Mouse (Mus musculus): Measurements from ENCODE around the gene Olfr693.
"Not testable (repeated sequence)": the region's sequence is repeated elsewhere in the genome, so short reads cannot be mapped to it uniquely, and the experiment has no call there.

The Olfr693 gene

DNA sequence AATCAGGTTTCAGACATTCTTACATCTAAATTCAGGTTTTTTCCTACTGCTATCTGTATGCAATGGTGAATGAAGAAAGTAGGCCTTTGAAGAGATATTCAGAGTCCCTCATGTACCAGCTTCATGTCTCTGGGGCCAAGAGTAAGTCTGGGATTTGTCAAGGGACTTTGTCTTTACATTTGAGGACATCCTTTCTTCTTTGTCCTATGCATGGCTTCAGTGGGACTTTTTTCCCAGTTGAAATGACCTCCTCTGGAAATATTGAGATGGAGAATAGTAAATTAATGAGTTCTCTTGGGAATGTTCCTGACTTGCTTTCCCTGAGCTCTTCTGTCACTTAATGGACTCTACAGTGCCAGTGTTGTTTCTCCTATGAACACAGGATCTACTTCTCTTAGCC is at the start of gene Olfr693:
Gene Olfr693 (minus strand): TSS at position 101 of the 400 bp plus-strand sequence.
- no peak for DNase-seq (ENCODE audit: extremely low spot score, low spot score)

DNA sequence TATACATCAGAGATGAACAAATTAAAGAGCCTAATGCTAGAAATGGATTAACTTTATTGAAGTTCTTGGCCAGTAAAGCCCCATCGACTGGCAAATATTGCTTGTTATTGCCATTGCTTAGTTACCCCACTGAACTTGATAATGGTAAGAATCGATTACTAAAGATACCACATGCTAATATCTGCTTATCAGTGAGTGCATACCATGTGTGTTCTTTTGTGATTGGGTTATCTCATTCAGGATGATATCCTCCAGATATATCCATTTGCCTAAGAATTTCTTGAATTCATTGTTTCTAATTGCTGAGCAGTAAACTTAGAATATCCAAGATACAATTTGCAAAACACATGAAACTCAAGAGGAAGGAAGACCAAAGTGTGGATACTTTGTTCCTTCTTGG is 45.3 kb upstream of the Olfr693 start:
- not testable (repeated sequence) for DNase-seq (ENCODE audit: extremely low spot score, low spot score)

DNA sequence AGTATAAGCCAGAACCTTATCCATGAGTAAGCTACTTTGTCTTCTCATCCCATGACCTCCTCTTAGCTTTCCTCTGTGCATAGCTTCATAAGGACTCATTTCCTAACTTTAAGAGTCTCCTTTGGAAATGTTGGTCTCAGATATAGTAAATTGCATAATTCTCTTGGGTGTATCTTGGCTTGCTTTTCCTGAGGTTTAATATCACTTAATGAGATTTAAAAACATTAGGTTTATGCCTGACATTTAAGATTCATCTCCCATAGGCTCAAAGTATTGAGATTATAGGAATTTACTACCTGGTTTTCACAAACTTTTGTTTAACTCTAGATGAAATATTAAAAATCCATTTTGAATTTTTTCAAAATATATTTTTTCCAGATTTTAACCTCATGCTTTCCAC is 35.9 kb upstream of the Olfr693 start, which contains the start of gene Olfr695:
Gene Olfr695 (minus strand): TSS at position 101 of the 400 bp plus-strand sequence.
- no peak for DNase-seq (ENCODE audit: extremely low spot score, low spot score)

DNA sequence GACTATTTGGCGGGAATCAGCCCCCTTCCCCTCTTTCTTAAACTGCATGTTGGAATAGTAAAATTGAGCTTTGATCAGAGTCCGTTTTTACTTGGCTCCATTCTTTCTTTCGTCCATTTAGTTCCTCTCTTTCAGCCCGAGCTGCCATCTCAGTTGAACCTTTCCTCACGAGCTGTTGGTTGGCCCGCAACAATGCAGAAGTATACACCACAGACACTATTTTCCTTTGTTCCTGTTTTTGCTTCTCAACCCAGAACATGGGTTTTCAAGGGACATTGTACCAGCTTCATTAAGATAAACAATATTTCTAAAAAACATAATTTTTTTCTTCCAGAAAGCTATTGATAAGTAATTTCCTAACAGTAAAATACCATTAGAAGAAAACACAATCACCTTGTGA is 31.1 kb upstream of the Olfr693 start:
- DNase-seq (ENCODE audit: extremely low spot score, low spot score), result no peak

DNA sequence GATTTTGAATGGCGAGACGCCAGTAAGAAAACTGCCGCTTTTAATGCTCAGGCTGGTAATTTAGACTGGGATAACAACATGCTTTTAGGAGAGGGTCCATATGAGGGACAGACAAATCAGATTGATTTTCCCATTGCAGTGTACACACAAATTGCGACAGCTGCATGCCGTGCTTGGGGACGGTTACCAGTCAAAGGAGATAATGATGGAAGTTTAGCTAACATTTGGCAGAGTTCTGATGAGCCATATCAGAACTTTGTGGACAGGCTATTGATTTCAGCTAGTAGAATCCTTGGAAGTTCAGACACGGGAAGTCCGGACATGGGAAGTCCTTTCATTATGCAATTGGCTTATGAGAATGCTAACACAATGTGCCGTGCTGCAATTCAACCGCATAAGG is 27.3 kb upstream of the Olfr693 start:
- DNase-seq (ENCODE audit: extremely low spot score, low spot score), result not testable (repeated sequence)

DNA sequence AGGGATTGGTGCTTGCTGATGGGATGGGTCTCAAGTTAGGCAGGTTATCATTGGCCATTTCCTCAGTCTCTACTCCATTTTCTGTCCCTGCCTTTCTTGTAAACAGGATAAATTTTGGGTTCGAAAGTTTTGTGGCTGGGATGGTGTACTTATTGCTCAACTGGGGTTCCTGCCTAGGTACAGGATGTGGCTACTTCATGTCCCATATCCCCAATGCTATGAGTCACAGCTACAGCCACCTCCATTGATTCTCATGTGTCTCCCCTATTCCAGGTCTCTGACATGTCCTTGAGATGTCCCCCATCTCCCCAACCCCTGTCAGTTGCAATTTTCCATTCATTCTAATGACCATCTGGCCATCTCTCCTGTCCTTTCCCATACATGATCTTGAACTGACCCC is 16.5 kb upstream of the Olfr693 start:
- no peak for DNase-seq (ENCODE audit: extremely low spot score, low spot score)

DNA sequence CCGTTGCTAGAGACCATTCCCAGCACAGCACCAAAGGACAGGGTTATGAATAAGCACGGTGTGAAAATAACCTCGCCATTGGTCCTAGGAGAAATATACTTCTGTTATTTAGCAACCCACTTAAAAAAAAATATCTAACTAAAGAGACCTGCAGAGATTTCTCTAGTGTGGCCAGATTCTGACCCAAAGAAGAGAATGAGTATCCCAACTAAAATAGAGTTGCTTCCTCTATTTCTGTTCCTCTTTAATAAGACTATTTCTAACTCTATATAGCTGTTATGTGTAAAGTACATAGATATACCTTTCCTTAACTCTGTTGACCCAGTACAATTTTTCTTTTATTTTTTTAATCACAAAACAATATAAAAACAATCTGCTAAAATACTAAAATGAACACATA is 12.6 kb upstream of the Olfr693 start:
- no peak for DNase-seq (ENCODE audit: extremely low spot score, low spot score)

DNA sequence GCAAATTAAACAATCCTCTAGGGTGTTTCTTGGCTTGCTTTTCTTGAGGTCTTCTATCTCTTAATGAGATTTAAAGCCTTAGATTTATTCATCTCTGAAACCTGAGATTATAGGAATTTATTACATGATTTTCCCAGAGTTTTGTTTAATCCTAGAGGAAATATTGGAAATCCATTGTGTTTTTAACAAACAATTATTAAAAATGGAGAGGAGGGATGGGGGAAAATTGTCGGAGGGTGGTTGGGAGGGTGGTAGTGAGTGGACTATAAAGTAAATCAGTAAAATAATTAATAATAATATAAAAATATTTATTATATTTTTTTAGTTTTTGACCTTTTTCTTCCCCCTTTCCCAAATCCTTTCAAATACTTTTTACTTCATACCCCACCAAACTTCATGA is 11.3 kb upstream of the Olfr693 start, which contains the start of gene Olfr694:
Gene Olfr694 (minus strand): TSS at position 101 of the 400 bp plus-strand sequence.
- DNase-seq (ENCODE audit: extremely low spot score, low spot score), result no peak

DNA sequence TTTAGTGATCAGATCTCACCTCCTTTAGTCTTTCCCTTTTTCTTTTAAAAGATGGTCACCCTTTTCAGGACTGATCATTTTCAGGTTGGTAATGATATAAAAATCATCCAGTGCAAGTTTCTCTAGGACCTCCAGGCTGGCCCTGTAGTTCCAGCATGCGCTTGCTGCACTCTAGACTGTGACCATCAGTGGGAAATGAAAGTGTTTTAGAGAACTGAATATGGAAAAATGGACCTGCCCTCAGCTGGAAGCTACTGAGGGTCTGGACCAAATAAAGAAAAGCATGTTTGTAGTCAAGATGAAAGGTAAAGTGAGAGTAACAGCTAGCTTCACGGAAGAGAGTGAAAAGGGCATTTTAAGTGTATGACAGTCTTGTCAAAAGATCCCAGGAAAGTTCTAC is 5.0 kb upstream of the Olfr693 start:
- no peak for DNase-seq (ENCODE audit: extremely low spot score, low spot score)

DNA sequence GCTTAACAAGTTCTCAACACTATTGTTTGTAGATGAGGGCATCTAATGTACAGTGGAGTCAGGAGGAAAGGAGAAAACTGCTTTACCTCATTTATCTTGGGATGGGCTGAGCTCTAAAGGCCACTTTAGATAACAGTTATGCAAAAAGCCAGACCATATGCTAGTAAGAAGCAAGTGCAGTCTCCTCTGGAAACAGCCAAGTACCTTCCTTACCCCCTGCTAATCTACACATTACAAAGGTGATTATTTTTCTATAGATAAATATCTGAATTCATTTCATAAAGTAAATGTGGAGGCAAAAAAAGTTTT is 28.1 kb downstream of the Olfr693 start:
- DNase-seq (ENCODE audit: extremely low spot score, low spot score), result no peak

DNA sequence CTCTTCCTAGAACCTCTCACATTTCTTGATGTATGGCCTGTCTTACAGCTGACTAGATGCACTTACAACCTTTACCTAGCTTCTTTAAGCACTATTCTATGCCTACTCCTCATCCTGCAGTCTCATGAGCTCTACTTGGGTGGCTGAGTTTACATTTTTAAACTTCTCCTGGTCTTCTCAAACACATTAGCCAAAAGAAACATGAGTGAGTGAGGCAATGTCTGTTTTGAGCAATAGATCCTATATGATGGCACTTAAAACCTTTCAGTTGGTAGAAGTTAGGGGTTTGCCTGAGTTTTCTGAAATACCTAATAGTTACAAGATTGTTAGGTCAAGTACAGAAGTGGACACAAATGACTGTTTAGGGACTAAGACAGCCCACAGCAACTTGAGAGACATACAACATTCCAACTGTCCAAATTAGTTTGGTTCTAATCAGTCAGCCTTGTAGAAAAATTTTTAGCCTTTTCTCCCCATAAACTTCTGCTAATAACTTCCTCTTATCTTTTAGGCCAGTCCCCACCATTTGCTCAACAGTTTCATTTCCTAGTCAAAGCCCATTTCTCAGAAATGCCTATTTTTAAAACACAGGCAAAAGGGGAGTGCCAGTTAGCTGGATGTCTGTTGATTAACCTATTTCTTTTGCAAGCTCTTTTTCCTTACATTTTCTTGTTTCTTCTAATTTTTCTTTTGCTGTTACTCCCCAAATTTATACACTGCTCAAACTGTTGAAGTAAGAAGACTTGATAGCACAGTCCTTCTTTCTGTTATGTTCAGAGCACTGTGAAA is 28.6 kb downstream of the Olfr693 start:
- DNase-seq (ENCODE audit: extremely low spot score, low spot score), result no peak

DNA sequence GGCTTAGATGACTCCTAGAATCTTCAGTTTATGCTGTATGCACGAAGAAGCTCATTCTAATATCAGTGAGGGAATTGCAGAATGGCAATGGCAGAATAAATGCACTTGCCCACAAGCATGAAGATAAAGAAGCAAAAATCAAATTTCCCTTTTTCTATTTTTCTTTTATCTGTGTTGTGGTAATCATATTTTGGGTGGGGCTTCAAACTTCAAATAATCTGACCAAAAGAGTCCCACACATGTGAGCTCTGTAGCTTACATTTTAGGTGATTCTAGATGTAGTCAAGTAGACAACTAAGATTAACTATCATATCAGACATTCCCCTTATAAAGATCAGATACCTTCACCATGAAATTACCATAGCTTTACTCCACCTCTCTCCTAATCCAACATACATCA is 30.6 kb downstream of the Olfr693 start:
- no peak for DNase-seq (ENCODE audit: extremely low spot score, low spot score)

DNA sequence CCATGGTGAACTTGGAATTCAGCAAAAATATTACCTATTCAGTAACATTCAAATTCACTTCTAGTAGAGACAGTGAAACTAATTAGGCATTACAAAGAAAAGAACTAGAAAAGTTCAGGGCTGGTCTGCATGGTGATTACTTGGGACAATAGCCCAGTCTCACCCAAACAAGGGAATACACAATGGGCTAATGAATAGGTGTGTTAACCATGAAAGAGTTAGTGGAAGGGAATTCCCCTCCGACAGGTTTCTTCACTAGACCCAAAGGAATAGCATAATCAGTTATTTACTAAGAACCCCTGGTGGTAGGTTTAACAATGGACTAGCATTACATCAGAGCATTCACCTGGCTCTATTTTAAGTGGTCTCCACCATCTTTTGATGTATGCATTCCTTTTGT is 35.1 kb downstream of the Olfr693 start:
- no peak for DNase-seq (ENCODE audit: extremely low spot score, low spot score)

DNA sequence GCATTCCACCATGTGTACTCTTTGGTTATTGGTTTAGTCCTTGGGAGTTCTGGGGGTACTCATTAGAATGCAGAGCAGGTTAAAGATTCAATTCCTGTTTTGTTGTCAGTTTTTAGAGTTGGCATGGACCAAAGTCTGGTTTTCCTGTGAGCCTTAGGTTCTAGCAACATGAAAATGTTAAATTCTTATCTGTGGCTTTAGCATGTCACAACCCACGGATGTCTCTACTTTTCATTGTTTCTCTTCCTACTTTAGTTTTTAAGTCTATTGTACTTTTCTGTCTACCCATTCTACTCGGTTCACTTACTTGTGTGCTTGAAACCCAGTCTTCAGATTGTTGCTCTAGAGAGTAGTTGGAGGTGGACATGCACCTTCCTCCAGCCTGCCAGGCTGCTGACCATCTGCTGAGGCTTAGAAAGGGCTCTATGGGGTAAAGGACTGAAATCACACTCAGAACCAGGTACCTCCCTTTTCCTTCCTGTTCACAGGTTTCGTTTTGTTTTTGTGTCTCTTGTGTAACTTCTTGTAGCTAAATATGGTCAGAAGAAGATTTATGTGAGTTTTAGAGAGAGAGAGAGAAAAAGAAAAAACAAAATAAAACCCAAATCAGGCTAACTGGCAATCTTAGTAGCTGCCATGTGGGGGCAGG is 36.0 kb downstream of the Olfr693 start:
- no peak for DNase-seq (ENCODE audit: extremely low spot score, low spot score)

DNA sequence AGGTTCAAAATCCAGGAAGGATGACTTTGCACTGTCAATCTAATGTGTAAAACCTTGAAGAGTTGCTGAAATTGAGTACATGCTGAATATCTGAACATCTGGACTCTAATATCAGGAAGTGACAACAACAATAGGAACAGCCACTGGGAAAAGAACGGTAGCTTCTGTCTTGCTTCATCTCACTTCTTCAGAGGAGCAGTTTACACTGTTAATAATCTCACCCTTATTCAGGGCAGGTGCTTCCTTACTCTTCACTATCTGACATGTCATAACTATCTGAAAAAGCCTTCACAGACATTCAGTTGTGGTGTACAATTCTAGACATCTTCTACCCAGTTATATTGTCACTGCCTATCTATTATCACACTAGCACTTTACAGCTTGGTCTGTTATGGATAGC is 39.5 kb downstream of the Olfr693 start:
- DNase-seq (ENCODE audit: extremely low spot score, low spot score), result no peak

DNA sequence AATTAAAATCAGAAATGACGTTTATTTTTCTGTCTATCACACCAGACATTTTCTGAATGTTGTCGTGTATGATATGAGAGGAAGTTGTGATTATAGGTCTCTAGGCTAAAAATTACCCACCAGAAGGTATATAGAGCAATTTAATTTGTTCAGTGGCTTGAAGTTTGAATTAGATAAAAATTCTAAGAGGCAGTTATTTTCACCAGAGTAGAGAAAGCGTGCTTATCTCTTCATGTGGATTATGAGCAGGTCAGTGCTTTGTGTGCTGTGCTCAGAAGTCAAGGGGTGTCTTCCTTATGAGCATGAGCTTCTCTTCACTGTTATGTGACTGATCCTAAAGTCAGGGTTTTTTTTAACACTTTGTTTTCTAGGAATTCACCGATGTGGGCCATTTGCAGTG is 44.8 kb downstream of the Olfr693 start:
- DNase-seq (ENCODE audit: extremely low spot score, low spot score), result no peak
